Mouse (Mus musculus): ENCODE results near the gene Wwc2.

The Wwc2 gene

GRCm38 (mm10) chr8:47939217-47939616, 51.5 kb downstream of the Wwc2 start:
- no peak for DNase-seq (ENCODE audit: low spot score)

- DNase-seq (ENCODE audit: low spot score), result no peak
Observed at GRCm38 (mm10) chr8:47936386-47936785, 54.3 kb downstream of the Wwc2 start.

- DNase-seq (ENCODE audit: low spot score), result no peak
Observed at GRCm38 (mm10) chr8:47935461-47935860, 55.3 kb downstream of the Wwc2 start.

GRCm38 (mm10) chr8:47933087-47933486, 57.6 kb downstream of the Wwc2 start:
- DNase-seq (ENCODE audit: low spot score), result no peak

GRCm38 (mm10) chr8:47932028-47932790, 58.5 kb downstream of the Wwc2 start:
- DNase-seq (ENCODE audit: low spot score), result no peak

GRCm38 (mm10) chr8:47931371-47931770, 59.4 kb downstream of the Wwc2 start:
- DNase-seq (ENCODE audit: low spot score), result no peak

GRCm38 (mm10) chr8:47929615-47930014, 61.1 kb downstream of the Wwc2 start:
- DNase-seq (ENCODE audit: low spot score), result no peak

- DNase-seq (ENCODE audit: low spot score), result no peak
Observed at GRCm38 (mm10) chr8:47928604-47929185, 62.0 kb downstream of the Wwc2 start.

GRCm38 (mm10) chr8:47924921-47925320, 65.8 kb downstream of the Wwc2 start:
- DNase-seq (ENCODE audit: low spot score), result no peak

- DNase-seq (ENCODE audit: low spot score), result no peak
Observed at GRCm38 (mm10) chr8:47922816-47923215, 67.9 kb downstream of the Wwc2 start.

- no peak for DNase-seq (ENCODE audit: low spot score)
Observed at GRCm38 (mm10) chr8:47922011-47922410, 68.7 kb downstream of the Wwc2 start.

- no peak for DNase-seq (ENCODE audit: low spot score)
Observed at GRCm38 (mm10) chr8:47920575-47921144, 70.1 kb downstream of the Wwc2 start.

- DNase-seq (ENCODE audit: low spot score), result no peak
Observed at GRCm38 (mm10) chr8:47917060-47918035, 73.4 kb downstream of the Wwc2 start.

- no peak for DNase-seq (ENCODE audit: low spot score)
Observed at GRCm38 (mm10) chr8:47915521-47915920, 75.2 kb downstream of the Wwc2 start.

- no peak for DNase-seq (ENCODE audit: low spot score)
Observed at GRCm38 (mm10) chr8:47914946-47915345, 75.8 kb downstream of the Wwc2 start.

GRCm38 (mm10) chr8:47914161-47914560, 76.6 kb downstream of the Wwc2 start:
- no peak for DNase-seq (ENCODE audit: low spot score)

- no peak for DNase-seq (ENCODE audit: low spot score)
Observed at GRCm38 (mm10) chr8:47913621-47914020, 77.1 kb downstream of the Wwc2 start.

- no peak for DNase-seq (ENCODE audit: low spot score)
Observed at GRCm38 (mm10) chr8:47909681-47910080, 81.0 kb downstream of the Wwc2 start.

- DNase-seq (ENCODE audit: low spot score), result no peak
Observed at GRCm38 (mm10) chr8:47907056-47907455, 83.7 kb downstream of the Wwc2 start.

GRCm38 (mm10) chr8:47906142-47906541, 84.6 kb downstream of the Wwc2 start:
- no peak for DNase-seq (ENCODE audit: low spot score)

GRCm38 (mm10) chr8:47905256-47905655, 85.5 kb downstream of the Wwc2 start:
- no peak for DNase-seq (ENCODE audit: low spot score)

GRCm38 (mm10) chr8:47904004-47904403, 86.7 kb downstream of the Wwc2 start:
- DNase-seq (ENCODE audit: low spot score), result no peak
